Comparison of ENCODE assay signal across 13 mouse cellular contexts in the genomic region with DNA sequence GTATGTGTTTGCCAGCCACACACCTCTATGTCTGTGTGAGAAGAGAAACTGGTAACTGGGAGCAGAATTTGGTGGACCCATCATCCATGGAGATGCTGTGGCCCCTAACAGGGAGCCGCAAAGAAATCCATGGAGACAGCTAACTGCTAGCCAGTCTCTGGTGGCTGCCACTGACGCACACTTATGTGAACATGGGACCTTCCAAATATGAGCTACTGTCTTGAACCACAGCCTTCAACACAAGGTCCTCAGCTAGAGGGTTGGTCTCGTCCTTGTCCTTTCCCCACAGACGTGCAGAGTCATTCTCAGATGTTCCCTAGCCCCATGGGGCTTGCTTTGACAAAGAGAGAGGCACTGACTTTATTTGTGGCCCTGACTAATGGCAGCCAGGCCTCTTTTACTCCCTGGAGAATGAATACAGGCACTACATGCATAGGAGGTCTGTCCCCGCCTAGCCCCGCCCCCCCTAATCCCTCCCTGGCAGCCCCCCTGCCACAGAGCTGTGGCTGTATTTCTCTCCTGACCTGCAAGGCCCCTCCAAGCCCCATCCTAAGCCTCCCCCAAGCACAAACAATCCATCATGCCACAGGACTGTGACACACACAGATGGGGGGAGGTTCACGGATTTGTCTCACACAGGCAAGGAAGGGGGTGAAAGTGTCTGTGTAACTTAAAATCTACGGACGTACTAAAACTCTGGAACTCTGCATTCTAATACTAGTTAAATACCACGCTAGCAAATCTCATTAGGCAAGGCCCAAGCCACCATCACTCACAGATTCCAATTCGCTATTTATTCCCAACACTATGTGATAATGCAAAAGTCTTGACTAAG. TPM values are rescaled to one million over a fixed set of nuclear protein-coding genes. Genes with fewer than 3 reads are reported as not detected.
DNase-seq lines count a peak whose midpoint lies in the region; ATAC-seq lines count a peak whose summit lies in the region.
"Had no signal": no experiment of that assay in that cellular context is flagged by ENCODE, and none has a peak within 500 bp of the region (broad histone marks: within the 10 kb centered on the region; RNA-seq: fewer than 3 reads in every experiment).

No protein-coding gene starts in this region.

- intact Hi-C loops in left cerebral cortex, postnatal 4 days (cut with DNase I), result loop anchor here (10.0 kb wide), 1 partner anchor 156 kb away; no protein-coding TSS in a partner anchor

- peaks cover 63% of the 10 kb centered on the region for H3K4me1 ChIP-seq in hindbrain, embryonic 10.5 days (replicated peaks)
- H3K4me1 ChIP-seq in hindbrain, embryonic 16.5 days (ENCODE audit: control insufficient read depth, insufficient read depth, low read depth, low read length), result peaks cover 15% of the 10 kb centered on the region
- peaks cover 38% of the 10 kb centered on the region for H3K4me1 ChIP-seq in midbrain, embryonic 12.5 days
- peaks cover 28% of the 10 kb centered on the region for H3K4me1 ChIP-seq in midbrain, embryonic 15.5 days
- peaks cover 64% of the 10 kb centered on the region for H3K4me1 ChIP-seq in limb, embryonic 10.5 days

- no peak for ATAC-seq in hindbrain, embryonic 16.5 days
- ATAC-seq in midbrain, embryonic 12.5 days (ENCODE audit: low FRiP score, low read depth), result peak; percentile 6; the same call in 1 of the 2 replicates
- no peak for ATAC-seq in midbrain, embryonic 15.5 days (replicated peaks)
- ATAC-seq: CD4-positive, CD25-positive, alpha-beta regulatory T cell, adult 4 months had no signal

- peak; percentile 43 for DNase-seq in hindbrain, embryonic 10.5 days (ENCODE audit: low spot score)
- DNase-seq in limb, embryonic 10.5 days (ENCODE audit: low spot score), result no peak
- DNase-seq in urinary bladder, postnatal 36 days (ENCODE audit: low spot score in 2 of 2), result no peak
- no peak for DNase-seq in left cerebral cortex, postnatal 4 days
- DNase-seq: cerebellum, adult 11-12 months; heart, adult 18-20 months; kidney, adult 18-20 months; midbrain, embryonic 14.5 days had no signal

- H3K9ac ChIP-seq in hindbrain, embryonic 16.5 days (ENCODE audit: low read depth, low read length), result no peak overlapping the region
- no peak overlapping the region for H3K9ac ChIP-seq in midbrain, embryonic 12.5 days (replicated peaks)
- H3K9ac ChIP-seq in midbrain, embryonic 15.5 days, result no peak overlapping the region
- H3K9ac ChIP-seq: liver, embryonic 14.5 days had no signal

- H3K4me3 ChIP-seq in hindbrain, embryonic 10.5 days, result no peak overlapping the region
- H3K4me3 ChIP-seq in hindbrain, embryonic 16.5 days (ENCODE audit: low read length), result no peak overlapping the region
- H3K4me3 ChIP-seq in midbrain, embryonic 12.5 days, result no peak overlapping the region
- H3K4me3 ChIP-seq in midbrain, embryonic 15.5 days, result no peak overlapping the region
- H3K4me3 ChIP-seq in limb, embryonic 10.5 days, result no peak overlapping the region

- peaks cover 74% of the 10 kb centered on the region for H3K27me3 ChIP-seq in hindbrain, embryonic 10.5 days (ENCODE audit: insufficient read depth, poor library complexity, severe bottlenecking)
- peaks cover 31% of the 10 kb centered on the region for H3K27me3 ChIP-seq in hindbrain, embryonic 16.5 days (replicated peaks; ENCODE audit: control insufficient read depth, insufficient read depth, low read length)
- peaks cover 92% of the 10 kb centered on the region for H3K27me3 ChIP-seq in midbrain, embryonic 12.5 days
- H3K27me3 ChIP-seq in midbrain, embryonic 15.5 days (replicated peaks), result peaks cover 50% of the 10 kb centered on the region
- H3K27me3 ChIP-seq in limb, embryonic 10.5 days (ENCODE audit: low read depth, poor library complexity, severe bottlenecking), result peaks cover 30% of the 10 kb centered on the region

- H3K27ac ChIP-seq in hindbrain, embryonic 10.5 days, result peak overlapping the region; percentile 70
- H3K27ac ChIP-seq in hindbrain, embryonic 16.5 days (ENCODE audit: low read depth, low read length), result no peak overlapping the region
- H3K27ac ChIP-seq in midbrain, embryonic 12.5 days (replicated peaks), result peak overlapping the region; percentile 36; the same call in 1 of the 2 replicates
- no peak overlapping the region for H3K27ac ChIP-seq in midbrain, embryonic 15.5 days
- peak overlapping the region; percentile 65 for H3K27ac ChIP-seq in limb, embryonic 10.5 days
- H3K27ac ChIP-seq: liver, embryonic 14.5 days had no signal

- H3K36me3 ChIP-seq in hindbrain, embryonic 10.5 days, result peaks cover 7% of the 10 kb centered on the region
- no peaks in the 10 kb centered on the region for H3K36me3 ChIP-seq in hindbrain, embryonic 16.5 days (ENCODE audit: control insufficient read depth, insufficient read depth, low read length)
- no peaks in the 10 kb centered on the region for H3K36me3 ChIP-seq in midbrain, embryonic 12.5 days
- no peaks in the 10 kb centered on the region for H3K36me3 ChIP-seq in midbrain, embryonic 15.5 days (replicated peaks)
- H3K36me3 ChIP-seq in limb, embryonic 10.5 days, result no peaks in the 10 kb centered on the region

- WGBS in hindbrain, embryonic 10.5 days, result 35% methylated on average over 11 of the region's 11 CpGs
- WGBS in hindbrain, embryonic 16.5 days, result 33% methylated on average over 11 of the region's 11 CpGs
- WGBS in midbrain, embryonic 12.5 days, result 17% methylated on average over 11 of the region's 11 CpGs
- 26% methylated on average over 11 of the region's 11 CpGs for WGBS in midbrain, embryonic 15.5 days
- 32% methylated on average over 11 of the region's 11 CpGs for WGBS in limb, embryonic 10.5 days

- H3K4me2 ChIP-seq in hindbrain, embryonic 16.5 days (ENCODE audit: low read length), result no peak overlapping the region
- H3K4me2 ChIP-seq in midbrain, embryonic 12.5 days (replicated peaks), result no peak overlapping the region
- no peak overlapping the region for H3K4me2 ChIP-seq in midbrain, embryonic 15.5 days

- H3K9me3 ChIP-seq in hindbrain, embryonic 10.5 days, result no peaks in the 10 kb centered on the region
- H3K9me3 ChIP-seq in hindbrain, embryonic 16.5 days (ENCODE audit: control insufficient read depth, low read length), result no peaks in the 10 kb centered on the region
- H3K9me3 ChIP-seq in midbrain, embryonic 12.5 days, result no peaks in the 10 kb centered on the region
- no peaks in the 10 kb centered on the region for H3K9me3 ChIP-seq in midbrain, embryonic 15.5 days
- H3K9me3 ChIP-seq in limb, embryonic 10.5 days (replicated peaks), result no peaks in the 10 kb centered on the region

RNA-seq across cellular contexts. Expression of a gene that starts 16.0 kb away (rescaled TPM):
- polyA plus RNA-seq in hindbrain, embryonic 10.5 days (2016; fragmentation: Nextera tagmentation; extraction: Ambion mirVana), result 101 TPM in 2 replicates
- polyA plus RNA-seq in hindbrain, embryonic 16.5 days (2015; fragmentation: Nextera tagmentation; extraction: Ambion mirVana), result 109 and 114 TPM in 2 replicates
- 108 and 118 TPM in 2 replicates for polyA plus RNA-seq in midbrain, embryonic 12.5 days (2016; fragmentation: Nextera tagmentation; extraction: Ambion mirVana)
- 136 and 140 TPM in 2 replicates for polyA plus RNA-seq in midbrain, embryonic 15.5 days (2015; fragmentation: Nextera tagmentation; extraction: Ambion mirVana)
- polyA plus RNA-seq in limb, embryonic 10.5 days (2016; fragmentation: Nextera tagmentation; extraction: Ambion mirVana), result 100 and 106 TPM in 2 replicates
- total RNA-seq in left cerebral cortex, postnatal 4 days (2021), result 100 to 1,000 TPM; 140 to 143 TPM

Comparison
In these comparisons a context has a peak if more than half of its experiments do, and no peak if none do; other contexts are left out.
1. H3K27ac ChIP-seq: peak in hindbrain, embryonic 10.5 days (single experiment), midbrain, embryonic 12.5 days (single experiment) and limb, embryonic 10.5 days (single experiment); none in hindbrain, embryonic 16.5 days (single experiment) and midbrain, embryonic 15.5 days (single experiment).